Mouse (Mus musculus): ENCODE data around the gene Il9r.
"Not testable (repeated sequence)": the region's sequence is repeated elsewhere in the genome, so short reads cannot be mapped to it uniquely, and the experiment has no call there.

The Il9r gene

DNA sequence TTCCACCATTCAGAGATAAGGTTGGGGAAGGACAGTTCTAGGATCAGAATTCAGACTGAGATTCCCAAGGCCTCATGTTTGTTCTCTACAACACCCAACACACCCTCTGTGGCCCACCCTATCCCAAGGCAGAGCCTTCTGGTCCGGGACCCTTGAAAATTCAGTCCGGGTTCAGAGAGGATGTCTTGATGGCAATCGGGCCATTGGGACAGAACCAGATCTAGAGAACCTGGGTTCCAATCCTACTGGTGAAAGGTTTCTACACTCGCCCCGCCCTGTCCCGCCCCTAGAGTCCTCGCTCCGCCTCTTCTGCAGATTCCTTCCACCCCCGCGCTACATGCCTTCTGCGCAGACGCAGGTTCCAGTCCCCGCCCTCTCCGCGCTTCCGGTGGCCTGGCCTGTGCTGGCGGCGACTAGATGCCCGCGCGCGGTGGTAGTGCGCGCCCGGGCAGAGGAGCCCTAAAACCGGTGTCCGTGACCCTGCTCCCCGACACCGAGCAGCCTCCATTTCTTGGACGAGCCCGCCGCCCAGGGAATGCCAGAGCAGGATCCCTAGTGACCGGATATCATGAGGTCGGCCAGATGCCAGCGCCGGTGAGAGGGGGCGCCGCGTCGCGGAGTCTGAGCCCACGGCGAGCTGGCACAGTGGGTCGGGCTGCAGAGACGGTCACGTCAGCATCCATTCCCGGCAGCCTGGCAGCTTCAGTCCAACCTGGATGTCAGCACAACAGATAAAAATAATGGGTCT lies 26.2 kb upstream of the Il9r start, which contains the start of gene Mpg:
Gene Mpg (plus strand): TSS at position 382 of the 748 bp plus-strand sequence.
- peak; percentile 72 to 81 for DNase-seq (ENCODE audit: low spot score in 2 of 2)

DNA sequence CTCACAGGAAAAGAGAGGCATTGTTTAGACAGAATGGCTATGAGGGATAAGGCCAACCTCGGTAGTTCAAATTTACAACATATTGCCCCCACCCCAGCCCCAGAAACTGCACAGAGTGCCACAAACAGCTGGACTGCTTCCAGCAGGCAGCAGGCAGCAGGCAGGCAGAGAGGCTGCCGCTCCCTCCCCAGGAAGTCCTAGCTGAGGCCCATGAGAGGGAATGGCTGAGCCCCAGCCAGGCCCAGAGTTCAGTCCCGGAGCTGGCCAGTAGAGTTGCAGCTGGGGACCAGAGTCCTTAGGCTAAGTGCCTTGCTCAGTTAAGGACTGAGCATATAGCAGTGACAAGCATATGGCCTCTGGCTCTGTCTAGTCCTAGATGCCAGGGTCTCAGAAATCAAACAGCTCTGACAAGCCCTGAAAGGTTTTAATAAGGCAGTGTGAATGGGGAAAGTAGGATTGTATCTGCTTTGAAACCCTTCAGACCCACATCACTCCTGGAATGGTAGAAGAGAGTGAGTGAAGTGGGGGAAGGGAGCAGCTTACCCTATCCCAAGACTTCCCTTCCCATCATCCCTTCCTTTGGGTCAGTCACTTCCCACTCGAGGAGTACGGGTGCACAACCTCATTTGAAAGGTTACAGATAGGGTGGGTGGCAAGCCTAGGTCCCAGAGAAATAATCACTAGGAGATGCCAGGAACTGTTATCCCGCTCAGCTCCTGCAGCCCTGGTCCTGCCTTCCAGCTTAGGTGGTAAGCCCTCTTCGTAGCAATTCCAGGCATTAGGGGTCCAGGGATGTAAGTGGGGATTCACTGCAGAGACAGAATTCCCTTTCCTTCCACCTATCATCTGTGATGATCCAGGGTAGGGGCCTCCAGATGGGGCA lies 25.4 kb upstream of the Il9r start:
- no peak for DNase-seq (ENCODE audit: low spot score in 2 of 2)

DNA sequence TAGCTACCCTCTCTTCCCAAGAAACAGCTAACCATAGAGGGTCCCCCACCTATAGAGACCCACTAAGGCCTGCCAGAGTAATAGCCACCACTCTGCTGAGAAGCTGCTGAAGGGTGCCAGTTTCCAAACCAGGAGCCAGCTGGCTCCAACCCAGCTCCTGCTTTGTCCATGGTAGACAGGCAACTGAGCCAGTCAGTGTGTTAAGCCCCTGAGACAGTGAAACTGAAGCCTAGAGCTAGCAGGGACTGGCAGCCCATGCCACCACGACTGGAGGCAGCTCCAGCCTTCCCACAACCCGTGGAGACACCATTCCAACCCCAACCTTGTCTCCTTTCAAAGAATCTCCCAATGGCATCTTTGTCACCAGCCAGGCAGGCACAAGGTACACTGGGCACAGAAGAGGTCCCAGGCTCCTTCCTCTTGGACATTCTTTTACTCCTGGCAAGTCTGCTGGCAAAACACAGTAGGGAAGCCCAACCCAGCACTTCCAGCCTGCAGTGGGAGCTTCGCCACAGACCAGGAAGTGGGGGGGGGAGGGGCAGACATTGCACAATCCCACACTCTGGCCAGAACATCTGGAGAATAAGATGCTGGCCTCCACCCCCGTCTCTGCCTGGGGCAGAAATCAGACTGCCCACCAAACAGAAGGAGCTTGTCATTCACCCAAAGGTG lies 24.5 kb upstream of the Il9r start:
- peak; percentile 61 to 87 for DNase-seq (ENCODE audit: low spot score in 2 of 2)

GRCm38 (mm10) chr11:32223297-32223967 lies 23.4 kb upstream of the Il9r start:
- DNase-seq (ENCODE audit: low spot score in 2 of 2): no peak

DNA sequence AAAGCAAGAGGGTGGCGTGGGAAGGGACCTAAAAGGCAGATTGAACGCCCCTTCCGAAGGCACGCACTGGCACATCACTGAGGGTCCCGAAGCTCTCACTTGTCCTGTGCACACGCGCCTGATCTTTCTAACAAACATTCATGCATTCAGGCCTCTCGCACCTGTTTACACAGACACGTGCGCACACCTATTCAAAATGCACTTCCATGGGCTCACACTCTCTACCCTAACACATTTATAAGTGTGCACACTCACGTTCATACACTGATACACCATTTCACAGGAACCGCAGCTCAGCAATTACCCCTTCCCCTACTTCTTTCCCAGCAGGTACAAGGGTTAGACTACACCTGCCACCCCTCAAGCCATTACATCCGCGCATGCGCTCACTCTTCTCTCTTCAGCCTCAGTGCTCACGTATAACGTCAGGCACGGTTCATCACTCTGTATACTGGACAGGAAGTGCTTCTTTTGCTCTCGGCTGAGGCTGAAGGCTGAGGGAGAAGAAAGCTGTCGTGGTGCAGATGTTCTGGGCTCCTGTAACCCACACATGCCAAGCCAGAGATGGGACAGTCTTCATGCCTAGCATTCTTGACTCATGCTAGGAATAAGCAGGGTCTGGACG lies 22.6 kb upstream of the Il9r start:
- DNase-seq (ENCODE audit: low spot score in 2 of 2): no peak

- peak; percentile 56 to 63 for DNase-seq (ENCODE audit: low spot score in 2 of 2)
These were observed 21.9 kb upstream of the Il9r start, which contains the start of gene Rhbdf1 for GRCm38 (mm10) chr11:32221951-32222409. Gene Rhbdf1, minus strand, starts transcription at chr11:32222300.

- peak; percentile 65 to 69 for DNase-seq (ENCODE audit: low spot score in 2 of 2)
These were observed 21.3 kb upstream of the Il9r start for GRCm38 (mm10) chr11:32221225-32221950.

- peak in 1 of 2 experiments; percentile 71 for DNase-seq (ENCODE audit: low spot score in 2 of 2)
These were observed 20.6 kb upstream of the Il9r start for GRCm38 (mm10) chr11:32220607-32221224.

DNA sequence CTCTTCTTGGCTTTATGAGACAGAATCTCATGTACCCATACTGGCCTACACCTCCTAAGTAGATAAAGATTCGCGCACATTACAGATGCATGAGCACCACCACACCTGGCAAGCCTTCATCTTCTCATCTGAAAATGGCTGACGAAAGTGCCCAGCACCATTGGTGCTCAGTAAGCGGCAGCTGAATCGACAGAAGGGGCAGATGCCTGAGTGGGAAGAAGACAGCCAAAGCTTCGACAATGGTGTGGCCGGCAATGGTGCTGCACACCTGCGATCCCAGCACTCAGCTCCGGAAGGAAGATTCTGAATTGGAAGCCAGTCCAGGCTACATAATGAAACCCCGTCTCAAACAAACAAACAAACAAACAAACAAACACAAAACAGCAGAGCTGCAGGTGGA lies 19.2 kb upstream of the Il9r start:
- DNase-seq (ENCODE audit: low spot score in 2 of 2): no peak

GRCm38 (mm10) chr11:32218501-32219050 lies 18.5 kb upstream of the Il9r start:
- DNase-seq (ENCODE audit: low spot score in 2 of 2): no peak

DNA sequence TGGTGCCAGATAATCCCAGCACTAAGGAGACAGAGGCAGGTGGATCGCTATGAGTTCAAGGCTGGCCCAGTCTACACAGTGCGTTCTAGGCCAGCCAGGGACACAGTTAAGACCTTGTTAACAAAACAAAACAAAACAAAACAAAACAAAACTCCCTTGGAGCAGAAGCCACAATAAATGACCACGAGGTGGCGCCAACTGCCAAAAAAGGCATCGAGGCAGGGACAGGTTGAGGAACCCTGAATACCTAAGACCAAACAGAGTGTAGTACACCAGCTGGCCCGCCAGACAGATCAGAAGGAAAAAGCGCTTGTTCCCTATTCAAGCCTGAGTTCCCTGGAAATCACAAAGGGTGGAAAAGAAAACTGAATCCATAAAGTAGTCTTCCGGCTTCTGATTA lies 16.8 kb upstream of the Il9r start:
- DNase-seq (ENCODE audit: low spot score in 2 of 2): peak in 1 of 2 experiments; percentile 42

DNA sequence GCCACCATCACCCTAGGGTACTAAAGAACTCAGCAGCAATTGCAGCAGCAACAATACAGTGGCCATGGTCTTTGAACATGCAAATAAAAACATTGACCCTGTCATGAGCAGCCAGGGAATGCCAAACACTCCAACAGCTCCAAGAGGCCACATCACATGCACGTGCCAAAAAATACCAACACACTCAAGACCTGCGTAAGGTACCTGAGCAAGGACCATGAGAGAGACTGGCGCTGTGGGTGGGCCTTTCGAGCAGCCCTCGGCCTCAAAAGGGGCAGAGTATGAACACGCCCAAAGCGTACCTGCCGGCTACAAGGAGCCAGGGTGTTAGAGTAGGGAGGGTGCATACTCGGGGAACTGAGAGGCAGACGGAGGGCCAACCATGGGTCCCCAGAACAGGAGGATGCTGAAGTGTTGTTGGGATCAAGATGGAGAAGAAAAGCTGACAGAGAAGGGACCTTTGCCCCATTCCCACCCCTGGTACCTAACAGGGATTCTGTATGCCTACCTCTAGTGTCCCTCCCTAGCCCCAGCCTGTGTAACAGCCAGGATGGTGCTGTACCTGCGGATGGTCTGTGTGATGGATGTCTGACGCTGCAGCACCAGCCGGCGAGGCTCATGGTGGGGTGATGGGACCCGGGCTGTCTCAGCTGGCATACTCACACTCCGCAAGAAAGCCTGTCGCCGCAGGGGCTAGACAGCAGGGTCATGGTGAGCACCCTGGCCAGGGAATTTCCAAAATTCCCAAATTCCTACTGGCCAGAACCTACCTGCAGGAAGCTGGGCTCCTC lies 15.5 kb upstream of the Il9r start:
- no peak for DNase-seq (ENCODE audit: low spot score in 2 of 2)

DNA sequence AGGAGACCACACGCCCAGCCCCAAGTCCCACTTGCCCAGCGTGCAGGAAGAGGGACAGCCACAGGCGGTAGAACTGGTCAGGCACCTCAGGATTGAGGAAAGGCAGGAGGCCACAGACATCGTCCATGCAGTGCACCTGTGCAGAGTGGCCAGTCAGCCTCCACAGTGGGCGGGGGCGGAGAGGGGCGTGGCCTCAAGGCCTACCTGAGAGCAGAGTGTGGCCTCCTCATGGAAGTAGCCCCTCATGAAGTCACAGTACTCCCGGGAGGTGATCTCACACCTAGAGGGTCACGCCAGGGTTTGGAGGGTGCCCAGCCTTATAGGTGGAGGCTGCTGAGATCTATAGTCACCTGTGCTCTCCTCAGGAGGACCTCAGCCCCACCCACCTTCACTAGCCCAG lies 10.5 kb upstream of the Il9r start:
- no peak for DNase-seq (ENCODE audit: low spot score in 2 of 2)

DNA sequence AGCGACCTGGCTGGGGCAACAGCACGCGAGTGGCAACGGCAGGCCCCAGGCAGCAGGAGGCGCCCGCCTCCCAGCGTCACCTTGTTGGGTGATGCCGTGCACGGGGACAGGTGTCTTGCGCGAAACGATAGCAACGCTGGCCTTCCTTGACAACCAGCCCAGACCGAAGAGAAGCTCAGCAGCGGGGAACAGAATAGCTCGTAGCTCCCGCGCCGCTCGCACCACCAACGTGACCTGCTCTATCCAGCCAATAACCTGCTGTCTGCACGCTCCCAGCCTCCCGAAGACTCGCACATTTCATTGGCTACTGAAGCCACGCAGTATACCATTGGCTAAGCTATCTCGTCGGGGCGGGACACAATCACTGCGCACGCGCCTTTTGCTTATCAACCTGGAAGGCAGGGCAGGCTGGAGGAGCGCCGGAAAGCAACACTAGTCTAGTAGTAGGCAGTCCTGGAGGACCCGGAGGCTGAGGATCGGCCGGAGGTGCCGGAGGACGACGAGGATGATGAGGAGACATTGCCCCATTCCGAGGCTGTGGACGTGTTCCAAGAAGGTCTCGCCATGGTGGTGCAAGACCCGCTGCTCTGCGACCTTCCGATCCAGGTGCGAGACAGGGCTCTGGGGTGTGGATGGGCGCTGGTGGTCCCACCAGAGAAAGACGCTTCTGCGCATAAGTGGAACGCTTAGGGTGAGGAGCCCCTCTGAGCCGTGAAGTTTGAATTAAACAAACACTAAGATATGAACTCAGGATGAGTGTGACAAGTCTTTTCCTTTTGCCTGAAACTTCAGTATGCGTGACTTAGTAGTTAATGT lies 5.2 kb upstream of the Il9r start, which contains the start of gene Snrnp25:
Gene Snrnp25 (plus strand): TSS at position 358 of the 816 bp plus-strand sequence.
- peak; percentile 87 to 95 for DNase-seq (ENCODE audit: low spot score in 2 of 2)

- no peak for DNase-seq (ENCODE audit: low spot score in 2 of 2)
These were observed 2.0 kb upstream of the Il9r start for GRCm38 (mm10) chr11:32201922-32202685.

- not testable (repeated sequence) for DNase-seq (ENCODE audit: low spot score in 2 of 2)
These were observed 913 bp upstream of the Il9r start for GRCm38 (mm10) chr11:32200992-32201391.

DNA sequence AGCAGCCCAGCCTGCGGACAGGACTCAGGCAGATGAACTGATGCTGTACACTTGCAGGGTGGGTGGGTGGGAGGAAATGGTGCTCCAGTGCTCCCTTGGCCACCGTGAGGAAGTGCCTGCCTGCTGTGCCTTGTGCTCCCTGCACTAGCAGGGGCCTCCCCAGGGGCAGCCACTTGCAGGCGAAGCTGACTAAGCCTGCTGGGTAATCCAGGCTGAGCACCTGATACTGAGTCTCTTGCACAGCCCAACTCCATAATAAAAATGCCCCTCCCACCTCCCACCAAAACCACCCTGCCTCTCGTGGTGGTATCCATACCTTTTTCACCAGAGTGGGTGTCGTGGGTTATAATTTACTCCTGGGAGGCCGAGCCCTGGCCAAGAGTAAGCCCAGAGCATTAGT lies 849 bp downstream of the Il9r start:
- no peak for DNase-seq (ENCODE audit: low spot score in 2 of 2)

Data from urinary bladder, adult 18-20 months (tissue).